Mouse (Mus musculus): ENCODE measurements around the gene Adamts14.

Gene Adamts14

GRCm38 (mm10) chr10:61273081-61273843 lies at the start of gene Adamts14:
Gene Adamts14 (minus strand): TSS chr10:61273438.
- peak; percentile 10 to 14 for DNase-seq (ENCODE audit: low read depth in 2 of 2, low spot score in 2 of 2)

DNA sequence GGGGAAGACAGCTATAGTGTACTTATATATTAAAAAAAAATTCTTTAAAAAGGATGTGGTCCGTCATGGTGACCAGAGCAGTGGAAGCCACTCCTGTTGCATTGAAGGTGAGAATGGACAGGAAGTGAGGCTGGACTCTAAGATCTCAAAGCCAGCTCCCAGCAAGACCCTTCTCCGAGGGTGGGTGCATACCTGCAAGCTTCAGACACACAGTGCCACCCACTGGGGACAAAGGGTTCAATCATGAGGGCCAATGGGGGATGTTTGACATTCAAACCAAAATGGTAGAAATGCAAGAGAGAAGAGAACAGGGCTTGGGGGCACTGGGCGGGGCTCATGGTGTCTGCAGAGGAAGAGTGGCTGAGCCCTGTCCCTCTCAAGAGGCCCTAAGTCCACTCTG lies 45.3 kb upstream of the Adamts14 start:
- no peak for DNase-seq (ENCODE audit: low read depth in 2 of 2, low spot score in 2 of 2)

- DNase-seq (ENCODE audit: low read depth in 2 of 2, low spot score in 2 of 2), result no peak
Measured at GRCm38 (mm10) chr10:61315324-61315880, 42.2 kb upstream of the Adamts14 start.

GRCm38 (mm10) chr10:61313750-61314149 lies 40.5 kb upstream of the Adamts14 start:
- DNase-seq (ENCODE audit: low read depth in 2 of 2, low spot score in 2 of 2), result no peak

- no peak for DNase-seq (ENCODE audit: low read depth in 2 of 2, low spot score in 2 of 2)
Measured at GRCm38 (mm10) chr10:61312754-61313153, 39.5 kb upstream of the Adamts14 start.

DNA sequence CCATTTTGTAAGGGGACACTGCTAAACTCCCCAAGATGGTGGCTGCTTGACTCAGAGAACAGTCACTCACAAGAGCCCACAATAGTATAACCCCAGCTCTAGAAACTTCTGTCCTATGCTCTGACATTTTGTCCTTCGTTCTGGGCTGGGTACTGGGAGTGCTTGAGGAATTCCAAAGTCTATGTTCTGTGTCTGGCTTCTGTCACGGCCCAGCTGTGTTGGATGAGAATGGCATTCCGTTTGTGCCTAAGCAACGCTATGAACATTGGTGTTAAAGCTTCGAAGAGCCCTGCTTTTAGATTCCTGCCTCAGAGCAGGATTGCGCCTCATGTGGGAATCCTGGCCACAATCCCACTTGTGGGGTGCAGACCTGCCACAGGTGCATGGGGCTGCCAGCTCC lies 38.9 kb upstream of the Adamts14 start:
- DNase-seq (ENCODE audit: low read depth in 2 of 2, low spot score in 2 of 2), result no peak

GRCm38 (mm10) chr10:61308706-61309320 lies 35.6 kb upstream of the Adamts14 start:
- no peak for DNase-seq (ENCODE audit: low read depth in 2 of 2, low spot score in 2 of 2)

DNA sequence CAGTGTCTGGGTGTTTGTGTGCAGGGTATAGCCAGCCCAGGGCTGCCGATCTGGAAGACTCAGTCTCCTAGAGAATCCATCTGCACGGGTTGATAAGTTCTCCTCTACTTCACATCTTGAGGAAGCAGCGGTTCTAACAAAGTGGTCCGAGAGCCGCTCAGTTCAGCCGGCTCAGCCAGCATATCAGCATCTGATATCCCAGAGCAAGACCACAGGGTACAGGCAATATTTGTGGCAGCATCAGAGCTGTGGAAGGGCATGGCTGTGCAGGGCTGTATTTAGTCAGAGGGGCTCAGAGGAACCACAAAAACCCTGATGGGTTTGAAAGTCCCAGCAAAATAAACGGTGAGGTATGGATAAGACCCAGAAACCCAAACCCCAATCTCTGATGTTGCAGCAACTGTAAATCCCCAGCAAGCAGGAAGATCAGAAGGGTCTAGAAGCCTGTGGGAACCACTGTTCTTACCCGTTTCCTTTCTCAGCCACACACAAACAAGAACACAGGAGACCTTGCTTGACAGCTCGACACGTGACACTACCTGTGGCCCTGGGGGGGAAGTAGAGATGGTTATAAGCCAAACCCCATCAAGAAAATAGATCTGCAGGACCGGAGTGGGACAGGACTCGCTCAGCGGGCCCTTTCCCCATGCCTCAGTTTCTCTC lies 32.8 kb upstream of the Adamts14 start:
- peak; percentile 59 to 66 for DNase-seq (ENCODE audit: low read depth in 2 of 2, low spot score in 2 of 2)

GRCm38 (mm10) chr10:61304046-61304445 lies 30.8 kb upstream of the Adamts14 start:
- no peak for DNase-seq (ENCODE audit: low read depth in 2 of 2, low spot score in 2 of 2)

DNA sequence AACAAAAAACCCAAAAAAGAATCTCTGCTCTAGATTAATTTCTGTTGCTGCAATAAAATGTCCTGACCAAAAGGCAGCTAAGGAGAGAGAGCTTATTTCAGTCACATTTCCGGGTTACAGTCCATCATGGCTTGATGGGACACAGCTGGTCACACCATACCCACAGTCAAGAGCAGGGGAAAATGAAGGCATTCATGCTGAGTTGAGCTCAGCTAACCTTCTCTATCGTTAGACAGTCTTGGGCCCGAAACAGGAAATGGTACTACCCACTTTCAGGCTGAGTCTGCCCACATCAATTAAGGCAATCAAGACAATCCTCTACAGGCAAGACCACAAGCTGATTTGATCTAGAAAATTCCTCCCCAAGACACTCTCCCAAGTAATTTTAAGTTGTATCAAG lies 27.8 kb upstream of the Adamts14 start:
- DNase-seq (ENCODE audit: low read depth in 2 of 2, low spot score in 2 of 2), result peak; percentile 11 to 39

- peak; percentile 81 to 89 for DNase-seq (ENCODE audit: low read depth in 2 of 2, low spot score in 2 of 2)
Measured at GRCm38 (mm10) chr10:61297477-61297876, 24.2 kb upstream of the Adamts14 start, which contains the start of gene Prf1. Gene Prf1 (plus strand): TSS chr10:61297833.

DNA sequence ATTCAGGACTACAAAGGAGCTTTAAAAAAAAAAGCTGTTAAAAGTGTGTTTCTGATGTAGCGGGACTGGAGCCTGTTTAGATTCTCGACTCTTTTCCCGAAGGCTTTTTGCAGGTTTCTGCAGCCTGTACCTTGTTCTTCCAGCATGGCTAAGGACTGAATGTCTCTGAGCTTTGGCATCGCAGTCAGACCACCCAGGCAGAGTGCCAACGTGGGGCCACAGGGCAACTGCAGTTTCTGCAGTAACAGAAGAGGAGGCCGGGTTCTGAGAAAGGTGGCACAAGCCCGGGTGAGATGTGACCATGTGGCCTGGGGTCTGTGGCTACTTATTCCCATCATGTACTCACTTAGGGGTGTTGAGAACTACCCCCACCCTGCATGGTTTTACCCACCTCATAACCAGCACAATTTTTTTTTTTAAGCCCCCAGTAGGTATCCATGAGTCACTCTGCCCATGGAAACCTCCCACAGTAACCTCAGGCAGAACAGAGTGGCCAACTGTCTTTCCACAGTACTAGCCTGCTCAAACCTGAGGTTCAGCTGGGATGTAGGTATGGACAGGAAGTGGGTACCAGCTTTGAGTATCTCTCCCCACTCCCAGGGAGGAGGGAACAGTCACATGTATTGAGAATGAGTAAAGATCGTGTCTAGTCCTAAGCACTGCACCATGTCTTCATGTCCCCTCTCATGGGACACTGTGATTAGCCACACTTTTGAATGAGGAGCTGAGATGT lies 23.6 kb upstream of the Adamts14 start:
- DNase-seq (ENCODE audit: low read depth in 2 of 2, low spot score in 2 of 2), result no peak

DNA sequence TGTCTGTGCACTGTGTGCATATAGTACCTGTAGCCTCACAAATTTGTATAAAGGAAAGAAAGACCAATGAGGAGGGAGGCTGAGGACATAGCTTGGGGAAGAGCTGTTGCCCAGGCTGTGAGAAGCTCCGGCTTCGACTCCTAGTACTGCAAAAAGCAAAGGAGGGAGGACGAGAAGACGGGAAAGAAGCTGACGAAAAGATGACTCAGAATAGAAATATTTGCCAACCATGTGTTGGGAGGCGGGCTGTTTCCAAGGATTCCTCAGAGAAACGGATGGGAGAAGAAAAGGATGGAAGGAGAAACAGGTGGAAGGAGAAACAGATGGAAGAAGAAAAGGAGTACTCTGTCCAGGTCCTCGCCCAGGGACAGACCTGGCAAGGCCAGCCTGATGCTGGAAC lies 21.0 kb upstream of the Adamts14 start:
- DNase-seq (ENCODE audit: low read depth in 2 of 2, low spot score in 2 of 2), result no peak

- DNase-seq (ENCODE audit: low read depth in 2 of 2, low spot score in 2 of 2), result no peak
Measured at GRCm38 (mm10) chr10:61290479-61290878, 17.2 kb upstream of the Adamts14 start.

GRCm38 (mm10) chr10:61290016-61290415 lies 16.8 kb upstream of the Adamts14 start:
- DNase-seq (ENCODE audit: low read depth in 2 of 2, low spot score in 2 of 2), result no peak

DNA sequence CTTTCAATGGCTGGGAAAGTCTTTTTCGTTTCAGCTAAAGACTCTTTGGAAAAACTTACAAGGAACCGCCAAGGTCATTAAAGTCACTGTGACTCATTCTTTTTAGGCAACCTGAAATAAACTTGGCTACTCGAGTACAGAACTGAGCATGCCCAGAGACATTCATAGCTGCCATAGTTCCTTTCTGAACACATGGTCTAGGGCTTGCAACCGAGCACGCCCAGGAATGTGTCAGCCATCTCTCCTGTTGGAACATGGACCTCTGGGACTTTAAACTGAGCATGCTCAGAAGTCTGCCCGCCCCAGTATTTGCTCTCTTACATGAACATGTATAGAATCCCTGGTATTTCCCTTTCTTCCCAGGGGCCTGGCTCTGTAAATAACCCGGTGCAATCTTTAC lies 13.0 kb upstream of the Adamts14 start:
- no peak for DNase-seq (ENCODE audit: low read depth in 2 of 2, low spot score in 2 of 2)

GRCm38 (mm10) chr10:61285271-61285670 lies 12.0 kb upstream of the Adamts14 start:
- no peak for DNase-seq (ENCODE audit: low read depth in 2 of 2, low spot score in 2 of 2)

GRCm38 (mm10) chr10:61284309-61284708 lies 11.1 kb upstream of the Adamts14 start:
- DNase-seq (ENCODE audit: low read depth in 2 of 2, low spot score in 2 of 2), result no peak

DNA sequence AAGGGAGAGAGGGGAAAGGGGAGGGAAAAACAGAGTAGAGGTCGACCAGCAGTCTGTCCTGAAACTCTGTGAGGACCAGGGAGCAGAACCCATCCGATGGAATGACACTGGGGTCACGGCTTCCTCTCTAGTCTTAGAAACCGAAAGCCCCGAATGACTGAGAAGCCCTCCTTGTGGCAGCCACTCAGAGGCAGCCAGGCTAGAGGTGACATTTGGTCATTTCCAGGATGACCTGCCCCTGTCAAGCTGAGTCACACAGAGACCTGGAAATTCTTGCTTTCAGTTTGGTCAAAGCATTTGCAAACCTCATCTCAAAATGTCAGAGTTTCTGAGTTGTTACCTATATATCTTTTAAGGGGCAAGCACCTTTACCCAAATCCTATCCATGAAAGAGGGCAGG lies 7.9 kb upstream of the Adamts14 start:
- no peak for DNase-seq (ENCODE audit: low read depth in 2 of 2, low spot score in 2 of 2)

DNA sequence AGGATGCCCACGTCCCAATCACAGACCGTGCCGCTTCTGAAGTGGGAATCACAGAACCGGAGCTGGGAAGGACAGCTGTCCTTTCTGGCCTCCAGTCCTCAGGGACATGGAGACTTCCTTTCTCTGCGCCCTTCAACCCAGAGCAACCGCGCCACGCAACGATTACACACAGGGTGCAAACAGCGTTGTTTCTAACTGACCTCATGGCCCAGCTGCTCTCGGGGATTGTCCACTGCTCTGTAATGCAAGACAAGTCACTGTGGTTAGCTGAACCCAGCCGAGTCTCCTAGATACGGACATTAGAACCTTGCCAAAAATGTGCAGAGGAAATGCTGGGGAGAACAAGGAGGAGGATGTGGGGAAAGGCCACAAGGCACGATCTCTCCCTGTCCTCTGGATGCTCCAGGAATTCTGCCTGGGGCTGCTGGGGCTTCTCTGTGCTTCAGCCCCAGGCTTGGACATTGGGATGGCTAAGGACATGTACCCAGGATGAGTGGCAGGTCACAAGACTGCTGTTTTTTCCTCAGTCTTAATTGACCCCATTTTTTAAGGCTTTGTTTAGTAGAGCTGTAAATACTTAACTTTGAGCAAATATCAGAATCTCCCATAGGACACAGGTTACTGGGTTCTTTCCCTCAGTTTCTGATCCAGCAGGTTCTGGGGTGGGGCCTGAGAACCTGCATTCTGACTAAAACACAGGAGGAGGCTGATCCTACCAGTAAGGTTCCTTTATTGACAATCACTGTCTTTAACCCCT lies 4.9 kb upstream of the Adamts14 start:
- no peak for DNase-seq (ENCODE audit: low read depth in 2 of 2, low spot score in 2 of 2)
